Mouse (Mus musculus): ENCODE measurements at regions not wholly inside any gene's neighbourhood (a gene's known extent, or its start where the extent isn't known, plus 50 kb on each side); places are given as distances from the start of the nearest gene placed in this dataset.

GRCm38 (mm10) chr15:62787753-62788152, 1057.2 kb downstream of the Gsdmc2 start:
- DNase-seq (ENCODE audit: low spot score in 2 of 2): no peak

- DNase-seq (ENCODE audit: low spot score in 2 of 2): no peak
Observed at GRCm38 (mm10) chr15:62786315-62786714, 1058.7 kb downstream of the Gsdmc2 start.

- DNase-seq (ENCODE audit: low spot score in 2 of 2): no peak
Observed at GRCm38 (mm10) chr15:62784456-62785139, 1060.4 kb downstream of the Gsdmc2 start.

- no peak for DNase-seq (ENCODE audit: low spot score in 2 of 2)
Observed at GRCm38 (mm10) chr15:62778899-62779298, 1066.1 kb downstream of the Gsdmc2 start.

GRCm38 (mm10) chr15:62752686-62753085, 1092.3 kb downstream of the Gsdmc2 start:
- DNase-seq (ENCODE audit: low spot score in 2 of 2): no peak

GRCm38 (mm10) chr15:62743879-62744278, 1101.1 kb downstream of the Gsdmc2 start:
- DNase-seq (ENCODE audit: low spot score in 2 of 2): no peak

- DNase-seq (ENCODE audit: low spot score in 2 of 2): no peak
Observed at GRCm38 (mm10) chr15:62740746-62741145, 1104.2 kb downstream of the Gsdmc2 start.

- no peak for DNase-seq (ENCODE audit: low spot score in 2 of 2)
Observed at GRCm38 (mm10) chr15:62735334-62735733, 1109.6 kb downstream of the Gsdmc2 start.

GRCm38 (mm10) chr15:62734900-62735299, 1110.1 kb downstream of the Gsdmc2 start:
- no peak for DNase-seq (ENCODE audit: low spot score in 2 of 2)

- no peak for DNase-seq (ENCODE audit: low spot score in 2 of 2)
Observed at GRCm38 (mm10) chr15:62730524-62730923, 1114.5 kb downstream of the Gsdmc2 start.

GRCm38 (mm10) chr15:62714265-62714664, 1130.7 kb downstream of the Gsdmc2 start:
- DNase-seq (ENCODE audit: low spot score in 2 of 2): no peak

GRCm38 (mm10) chr15:62712543-62713131, 1132.3 kb downstream of the Gsdmc2 start:
- DNase-seq (ENCODE audit: low spot score in 2 of 2): no peak

GRCm38 (mm10) chr15:62712060-62712542, 1132.9 kb downstream of the Gsdmc2 start:
- no peak for DNase-seq (ENCODE audit: low spot score in 2 of 2)

- peak in 1 of 2 experiments; percentile 3 for DNase-seq (ENCODE audit: low spot score in 2 of 2)
Observed at GRCm38 (mm10) chr15:62709546-62709945, 1135.4 kb downstream of the Gsdmc2 start.

- no peak for DNase-seq (ENCODE audit: low spot score in 2 of 2)
Observed at GRCm38 (mm10) chr15:62698559-62698958, 1146.4 kb downstream of the Gsdmc2 start.

- DNase-seq (ENCODE audit: low spot score in 2 of 2): no peak
Observed at GRCm38 (mm10) chr15:62694734-62695133, 1150.2 kb downstream of the Gsdmc2 start.

- no peak for DNase-seq (ENCODE audit: low spot score in 2 of 2)
Observed at GRCm38 (mm10) chr15:62693671-62694070, 1151.3 kb downstream of the Gsdmc2 start.

GRCm38 (mm10) chr15:62673410-62673809, 1171.6 kb downstream of the Gsdmc2 start:
- no peak for DNase-seq (ENCODE audit: low spot score in 2 of 2)

- no peak for DNase-seq (ENCODE audit: low spot score in 2 of 2)
Observed at GRCm38 (mm10) chr15:62670026-62670425, 1175.0 kb downstream of the Gsdmc2 start.

- no peak for DNase-seq (ENCODE audit: low spot score in 2 of 2)
Observed at GRCm38 (mm10) chr15:62659096-62659495, 1185.9 kb downstream of the Gsdmc2 start.

GRCm38 (mm10) chr15:62658695-62659094, 1186.3 kb downstream of the Gsdmc2 start:
- DNase-seq (ENCODE audit: low spot score in 2 of 2): no peak

- no peak for DNase-seq (ENCODE audit: low spot score in 2 of 2)
Observed at GRCm38 (mm10) chr15:62646476-62647168, 1198.4 kb downstream of the Gsdmc2 start.

GRCm38 (mm10) chr15:62644744-62645143, 1200.2 kb downstream of the Gsdmc2 start:
- no peak for DNase-seq (ENCODE audit: low spot score in 2 of 2)

Data from right cerebral cortex, postnatal 36 days (tissue).